Mouse (Mus musculus) CH12.LX (cell line): Measurements from ENCODE around the gene Pdgfa. TPM values are rescaled to one million over a fixed set of nuclear protein-coding genes. Genes with fewer than 3 reads are reported as not detected.

ENCODE experiments used
- DNase-seq: peaks from one replicate; pipeline ENCODE4 v3.0.0-alpha.2; 2013; ENCODE audit errors: extremely low read depth
- H3K27ac ChIP-seq: 2 replicates; pipeline ENCODE4 v1.5.1; 2012; ENCODE audit warnings: low read depth, mild to moderate bottlenecking, control low read depth, moderate library complexity; ENCODE audit not compliant: insufficient read depth
- H3K27me3 ChIP-seq: replicated peaks from 2 replicates; pipeline ENCODE3; 2012; ENCODE audit warnings: inconsistent platforms
- H3K36me3 ChIP-seq, 2 experiments: replicated peaks in 1 of 2; 2 replicates each; pipeline versions ENCODE3 to v1.6.1; 2012; ENCODE audit warnings: inconsistent platforms in 1 of 2, low read length in 1 of 2, mild to moderate bottlenecking in 1 of 2, mixed read lengths in 1 of 2, moderate library complexity in 1 of 2; ENCODE audit not compliant: control insufficient read depth in 1 of 2, insufficient read depth in 1 of 2
- H3K4me1 ChIP-seq, 2 experiments: 2 replicates each; pipeline ENCODE4 v1.6.1; 2012; ENCODE audit warnings: inconsistent platforms in 1 of 2, moderate library complexity in 1 of 2; ENCODE audit not compliant: insufficient read depth in 2 of 2, control insufficient read depth in 1 of 2
- H3K4me2 ChIP-seq: 2 replicates; pipeline ENCODE4 v1.6.1; 2012; ENCODE audit warnings: low read depth, mild to moderate bottlenecking, control low read depth; ENCODE audit not compliant: poor library complexity, insufficient read depth, severe bottlenecking
- H3K4me3 ChIP-seq, 3 experiments: fragments of 150-350 bp in 1 of 3; sonication (generic) in 1 of 3; replicated peaks in 1 of 3; 2 replicates each; pipeline versions ENCODE3 to v1.5.1; 2011 to 2012; ENCODE audit warnings: low read depth in 2 of 3, low read length in 2 of 3, mild to moderate bottlenecking in 2 of 3, moderate library complexity in 2 of 3, control low read depth in 1 of 3, improper control_type of control experiment in 1 of 3, inconsistent platforms in 1 of 3, mixed read lengths in 1 of 3; ENCODE audit not compliant: poor library complexity in 1 of 3
- H3K79me2 ChIP-seq: replicated peaks from 2 replicates; pipeline ENCODE4 v1.6.1; 2012; ENCODE audit warnings: mild to moderate bottlenecking, moderate library complexity; ENCODE audit not compliant: control insufficient read depth, poor library complexity, insufficient read depth, severe bottlenecking; ENCODE audit errors: extremely low read depth
- H3K9ac ChIP-seq: 2 replicates; pipeline ENCODE4 v1.6.1; 2012; ENCODE audit warnings: low read depth, mild to moderate bottlenecking, control low read depth, moderate library complexity; ENCODE audit not compliant: insufficient read depth
- H3K9me3 ChIP-seq: replicated peaks from 2 replicates; pipeline ENCODE3; 2012; ENCODE audit warnings: low read length, inconsistent platforms, mixed read lengths
- BHLHE40 ChIP-seq: IDR thresholded peaks from 2 replicates; pipeline ENCODE4 v1.6.1; 2011; ENCODE audit warnings: mild to moderate bottlenecking, low read depth, low read length, improper control_type of control experiment
- CHD1 ChIP-seq: IDR thresholded peaks from 2 replicates; pipeline ENCODE4 v1.6.1; 2012; ENCODE audit warnings: low read depth, low read length, improper control_type of control experiment, inconsistent platforms
- CHD2 ChIP-seq: IDR thresholded peaks from 2 replicates; pipeline ENCODE4 v1.6.1; 2011; ENCODE audit warnings: low read length, improper control_type of control experiment
- E2F4 ChIP-seq: IDR thresholded peaks from 2 replicates; pipeline ENCODE4 v1.6.1; 2011; ENCODE audit warnings: low read depth, low read length, improper control_type of control experiment; ENCODE audit not compliant: insufficient replicate concordance
- ELF1 ChIP-seq: IDR thresholded peaks from 2 replicates; pipeline ENCODE4 v1.6.1; 2014; ENCODE audit warnings: low read depth, mild to moderate bottlenecking, inconsistent platforms, low read length, improper control_type of control experiment
- EP300 ChIP-seq: IDR thresholded peaks from 2 replicates; pipeline ENCODE4 v1.6.1; 2011; ENCODE audit warnings: low read length, improper control_type of control experiment
- ETS1 ChIP-seq: conservative IDR thresholded peaks from 2 replicates; pipeline ENCODE4 v1.6.1; 2012; ENCODE audit warnings: low read depth, mild to moderate bottlenecking, inconsistent platforms, low read length, improper control_type of control experiment, moderate library complexity
- GABPA ChIP-seq: IDR thresholded peaks from 2 replicates; pipeline ENCODE4 v1.6.1; 2012; ENCODE audit warnings: low read depth, low read length, improper control_type of control experiment, inconsistent platforms; ENCODE audit not compliant: insufficient replicate concordance
- HCFC1 ChIP-seq: IDR thresholded peaks from 2 replicates; pipeline ENCODE4 v1.6.1; 2012; ENCODE audit warnings: low read depth, mild to moderate bottlenecking, inconsistent platforms, low read length, improper control_type of control experiment
- IRF4 ChIP-seq: IDR thresholded peaks from 2 replicates; pipeline ENCODE4 v1.6.1; 2014; ENCODE audit warnings: low read depth, mild to moderate bottlenecking, inconsistent platforms, low read length, improper control_type of control experiment
- JUN ChIP-seq: IDR thresholded peaks from 2 replicates; pipeline ENCODE4 v1.6.1; 2011; ENCODE audit warnings: low read depth, mild to moderate bottlenecking, low read length, improper control_type of control experiment, moderate library complexity; ENCODE audit not compliant: insufficient read depth
- MAFK ChIP-seq: IDR thresholded peaks from 2 replicates; pipeline ENCODE4 v1.6.1; 2011; ENCODE audit warnings: low read length, improper control_type of control experiment; ENCODE audit not compliant: insufficient replicate concordance
- MAX ChIP-seq: IDR thresholded peaks from 2 replicates; pipeline ENCODE4 v1.6.1; 2011; ENCODE audit warnings: low read length, improper control_type of control experiment
- MYC ChIP-seq: IDR thresholded peaks from 2 replicates; pipeline ENCODE4 v1.6.1; 2011; ENCODE audit warnings: low read depth, mild to moderate bottlenecking, improper control_type of control experiment, low read length
- NELFE ChIP-seq: IDR thresholded peaks from 2 replicates; pipeline ENCODE4 v1.6.1; 2011; ENCODE audit warnings: low read depth, low read length, improper control_type of control experiment
- NRF1 ChIP-seq: IDR thresholded peaks from 2 replicates; pipeline ENCODE4 v1.6.1; 2014; ENCODE audit warnings: low read depth, mild to moderate bottlenecking, inconsistent platforms, low read length, improper control_type of control experiment, moderate library complexity
- PAX5 ChIP-seq: IDR thresholded peaks from 2 replicates; pipeline ENCODE4 v1.6.1; 2012; ENCODE audit warnings: low read length, inconsistent platforms, mixed read lengths
- POLR2A ChIP-seq: IDR thresholded peaks from 2 replicates; pipeline ENCODE4 v1.6.1; 2011; ENCODE audit warnings: low read depth, mild to moderate bottlenecking, improper control_type of control experiment, low read length
- POLR2AphosphoS2 ChIP-seq: IDR thresholded peaks from 2 replicates; pipeline ENCODE4 v1.6.1; 2011; ENCODE audit warnings: low read depth, low read length, improper control_type of control experiment
- RAD21 ChIP-seq: IDR thresholded peaks from 2 replicates; pipeline ENCODE4 v1.6.1; 2011; ENCODE audit warnings: low read depth, mild to moderate bottlenecking, low read length, improper control_type of control experiment, moderate library complexity
- RCOR1 ChIP-seq: conservative IDR thresholded peaks from 2 replicates; pipeline ENCODE4 v1.6.1; 2012; ENCODE audit warnings: low read depth, mild to moderate bottlenecking, inconsistent platforms, low read length, improper control_type of control experiment
- TBP ChIP-seq: conservative IDR thresholded peaks from 2 replicates; pipeline ENCODE4 v1.6.1; 2011; ENCODE audit warnings: low read depth, low read length, improper control_type of control experiment
- USF1 ChIP-seq: IDR thresholded peaks from 2 replicates; pipeline ENCODE4 v1.6.1; 2014; ENCODE audit warnings: low read depth, mild to moderate bottlenecking, inconsistent platforms, low read length, improper control_type of control experiment
- USF2 ChIP-seq: conservative IDR thresholded peaks from 2 replicates; pipeline ENCODE4 v1.6.1; 2011; ENCODE audit warnings: low read depth, low read length, improper control_type of control experiment
- ZC3H11A ChIP-seq: IDR thresholded peaks from 2 replicates; pipeline ENCODE4 v1.6.1; 2012; ENCODE audit warnings: low read depth, mild to moderate bottlenecking, inconsistent platforms, low read length, improper control_type of control experiment
- ZMIZ1 ChIP-seq: IDR thresholded peaks from 2 replicates; pipeline ENCODE4 v1.6.1; 2012; ENCODE audit warnings: low read depth, mild to moderate bottlenecking, inconsistent platforms, low read length, improper control_type of control experiment
- ZNF384 ChIP-seq: IDR thresholded peaks from 2 replicates; pipeline ENCODE4 v1.6.1; 2012; ENCODE audit warnings: low read depth, low read length, improper control_type of control experiment, inconsistent platforms
- dilution Hi-C: fragments of 300-500 bp; cut with MboI; formaldehyde crosslinking; loops from 2 replicates; pipeline ENCODE4 v1.14.3; 2020; ENCODE audit warnings: low sequenced_read_pairs; ENCODE audit not compliant: extremely low pct_unique_long_range_greater_than_20kb, extremely low pct_ligation_motif_present
- in situ Hi-C: fragments of 300-500 bp; cut with MboI; formaldehyde crosslinking; loops from 3 replicates; pipeline ENCODE4 v1.14.3; 2019; ENCODE audit warnings: low sequenced_read_pairs, low pct_ligation_motif_present, low pct_unique_long_range_greater_than_20kb, mixed read lengths
- polyA plus RNA-seq: library from polyadenylated mRNA; unstranded; fragments of >175 nt; gene quantifications from 2 replicates; pipeline ENCODE4 v1.2.1, GENCODE M21; 2012; ENCODE audit warnings: low read depth; ENCODE audit not compliant: insufficient read length
- total RNA-seq, 2 experiments: library from RNA; depleted of rRNA; stranded (reverse); fragments of 300-350 nt in 1 of 2; fragments of >200 nt in 1 of 2; gene quantifications; 2 replicates each; pipeline ENCODE4 v1.2.3; 2012 to 2014

The Pdgfa gene
- total and polyA plus RNA-seq, 3 experiments, result 26.5 to 30.7 (median 27.5) TPM

DNA sequence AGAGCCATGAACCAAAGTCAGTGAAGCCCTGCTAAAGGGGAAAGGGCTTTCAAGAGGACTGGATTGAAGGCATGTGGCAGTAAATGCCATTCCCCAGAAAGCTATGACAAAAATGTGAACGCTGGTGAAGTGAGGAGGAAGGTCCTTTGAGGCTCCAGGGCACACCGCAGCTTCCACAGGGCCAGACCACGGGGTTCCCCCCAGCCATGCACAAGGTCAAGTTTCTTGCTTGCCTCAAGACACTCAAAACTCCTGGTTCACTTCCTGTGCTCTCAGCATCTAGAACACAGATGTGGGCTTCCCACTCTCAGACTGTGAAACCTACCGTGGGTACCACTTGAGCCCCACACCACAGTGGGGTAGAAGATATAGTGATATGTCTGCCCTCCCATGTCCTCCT is 46.4 kb upstream of the Pdgfa start:
- H3K79me2 ChIP-seq, result no peaks in the 10 kb centered on the region
- no peak for DNase-seq
- H3K4me1 ChIP-seq, result peaks cover 0 to 38% of the 10 kb centered on the region in 2 experiments; a peak in 3 of 4 replicates
- dilution Hi-C loops, result no loop called here
- H3K36me3 ChIP-seq, result no peaks in the 10 kb centered on the region
- H3K9me3 ChIP-seq, result no peaks in the 10 kb centered on the region
- no peak overlapping the region for H3K27ac ChIP-seq
- TF ChIP-seq IRF4 (no peak), JUN (no peak), PAX5 (no peak), EP300 (no peak), ZC3H11A (no peak), RAD21 (no peak), POLR2A (no peak), CHD1 (no peak), MAX (no peak), MYC (no peak), MAFK (no peak), BHLHE40 (no peak), RCOR1 (no peak), ZNF384 (no peak), ETS1 (no peak), POLR2AphosphoS2 (no peak), E2F4 (no peak), NRF1 (no peak), CHD2 (no peak), HCFC1 (no peak)
- TF ChIP-seq, all 38 proteins: peak for 0
- in situ Hi-C loops, result no loop called here
- Histone ChIP-seq H3K4me3 (no peak overlapping the region), H3K27me3 (no peaks in the 10 kb centered on the region), H3K9ac (no peak overlapping the region), H3K4me2 (no peak overlapping the region)

DNA sequence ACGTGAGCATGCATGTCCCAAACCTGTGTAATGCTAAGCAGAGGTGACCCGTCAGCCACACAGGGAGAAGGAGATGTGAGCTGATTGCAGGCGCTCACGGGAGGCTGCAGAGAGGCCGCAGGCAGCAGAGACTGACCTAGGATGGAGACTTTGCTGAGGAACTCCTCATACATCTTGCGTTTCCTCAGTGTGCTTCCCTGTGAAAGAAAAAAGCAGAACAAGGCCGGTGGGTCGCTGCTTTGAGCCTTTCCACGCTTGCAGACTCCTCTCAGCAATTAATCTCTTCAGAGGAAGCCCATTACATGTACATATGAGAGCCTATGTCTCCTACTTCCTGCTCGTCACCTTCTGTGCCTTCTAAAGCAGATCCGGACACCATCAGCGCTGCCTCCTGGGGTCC is 45.1 kb upstream of the Pdgfa start:
- no peak overlapping the region for H3K4me2 ChIP-seq
- H3K9me3 ChIP-seq, result no peaks in the 10 kb centered on the region
- no peaks in the 10 kb centered on the region for H3K36me3 ChIP-seq
- no peak overlapping the region for H3K9ac ChIP-seq
- no peaks in the 10 kb centered on the region for H3K27me3 ChIP-seq
- dilution Hi-C loops (no loop called here), in situ Hi-C loops (no loop called here)
- DNase-seq, result no peak
- H3K4me3 ChIP-seq, result no peak overlapping the region
- TF ChIP-seq RCOR1 (no peak), USF2 (no peak), CHD2 (no peak), TBP (no peak), NELFE (no peak), ZNF384 (no peak), E2F4 (no peak), POLR2A (no peak), NRF1 (no peak), ZMIZ1 (no peak), USF1 (no peak), GABPA (no peak), RAD21 (no peak), ELF1 (no peak), BHLHE40 (no peak), PAX5 (no peak), ZC3H11A (no peak), ETS1 (no peak), MAFK (no peak)
- peaks cover 0 to 29% of the 10 kb centered on the region in 2 experiments; a peak in 3 of 4 replicates for H3K4me1 ChIP-seq
- H3K79me2 ChIP-seq, result no peaks in the 10 kb centered on the region
- H3K27ac ChIP-seq, result no peak overlapping the region
